ENCODE assay signal across 8 mouse cellular contexts in the genomic region with DNA sequence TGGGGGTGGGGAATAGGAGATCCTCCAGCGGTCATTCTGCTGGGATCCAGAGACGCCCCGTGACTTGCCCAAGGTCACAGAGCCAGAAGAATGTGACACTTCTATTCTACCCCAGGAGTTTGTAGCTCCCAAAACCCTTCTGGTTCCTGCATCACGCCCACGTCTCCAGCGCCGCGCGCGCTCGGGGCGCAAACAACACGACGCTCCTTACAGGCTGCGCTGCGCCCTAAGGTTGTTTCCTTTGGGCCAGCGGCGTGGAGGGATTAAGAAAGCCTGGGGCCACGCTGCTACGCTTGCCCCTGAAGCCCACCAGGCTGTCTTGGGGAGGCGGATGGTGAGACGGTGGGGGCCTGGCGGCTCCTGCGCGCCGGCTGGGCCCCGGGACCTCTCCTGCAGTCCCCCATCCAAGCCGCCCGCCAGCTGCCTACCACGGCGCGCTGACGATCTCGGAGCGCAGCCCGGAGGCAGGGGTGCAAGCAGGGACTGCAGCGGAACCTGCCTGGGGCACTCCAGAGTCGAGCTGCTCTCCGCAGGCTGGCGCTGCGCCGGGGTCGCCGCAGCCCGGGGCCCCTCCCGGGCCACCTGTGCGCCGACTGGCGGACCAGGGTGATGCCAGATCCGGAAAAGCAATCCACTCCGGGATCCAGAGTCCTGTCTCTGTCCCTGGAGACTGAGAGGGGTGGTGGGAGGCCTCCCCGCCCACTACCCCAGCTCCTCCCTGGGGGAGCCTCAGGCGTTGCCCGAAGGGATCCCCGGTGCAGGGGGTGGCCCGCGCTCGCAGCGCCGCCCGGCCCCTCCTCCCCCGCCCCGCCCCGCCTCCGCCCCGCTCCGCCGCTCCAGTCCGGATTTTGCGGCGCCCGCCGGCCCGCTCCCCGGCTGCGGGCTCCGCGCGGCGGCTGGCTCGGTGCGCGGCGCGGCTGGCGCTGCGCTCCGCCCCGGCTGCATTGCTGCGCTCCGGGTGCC. TPM values are rescaled to one million over a fixed set of nuclear protein-coding genes. Genes with fewer than 3 reads are reported as not detected.
DNase-seq lines count a peak whose midpoint lies in the region; ATAC-seq and TF ChIP-seq lines count a peak whose summit lies in the region.

TSS of gene Unc5a (plus strand) at position 881 of the 963 bp plus-strand sequence.

- H3K4me3 ChIP-seq in spleen, adult 2 months (ENCODE audit: extremely low read depth, insufficient read depth, insufficient read length), result peak within 1 kb of the TSS; percentile 48; the same call in 1 of the 2 replicates
- H3K4me3 ChIP-seq in gastrocnemius, adult 2 months, result peak within 1 kb of the TSS; percentile 89
- H3K4me3 ChIP-seq in intestine, embryonic 14.5 days (ENCODE audit: low read depth, low read length), result peak within 1 kb of the TSS; percentile 62
- H3K4me3 ChIP-seq in limb, embryonic 15.5 days, result peak within 1 kb of the TSS; percentile 54
- H3K4me3 ChIP-seq in neural tube, embryonic 14.5 days (ENCODE audit: low read depth, low read length), result peak within 1 kb of the TSS; percentile 73

- H3K4me1 ChIP-seq in spleen, adult 2 months (ENCODE audit: control insufficient read depth, insufficient read depth, insufficient read length), result peaks cover 4% of the 10 kb centered on the region; the same call in 1 of the 2 replicates
- no peaks in the 10 kb centered on the region for H3K4me1 ChIP-seq in intestine, embryonic 14.5 days (replicated peaks; ENCODE audit: control insufficient read depth, insufficient read depth, low read length)
- H3K4me1 ChIP-seq in limb, embryonic 15.5 days, result peaks cover 19% of the 10 kb centered on the region
- H3K4me1 ChIP-seq in neural tube, embryonic 14.5 days (ENCODE audit: control insufficient read depth, insufficient read depth, low read length), result peaks cover 27% of the 10 kb centered on the region

- no peak for TF ChIP-seq POLR2A in spleen, adult 2 months (IDR thresholded peaks at IDR 0.05; ENCODE audit: low read depth, low read length)

- intact Hi-C loops in gastrocnemius, adult 2 months (cut with DNase I), result no loop called here

- peak within 1 kb of the TSS; percentile 48 for H3K9ac ChIP-seq in intestine, embryonic 14.5 days (ENCODE audit: low read length)
- H3K9ac ChIP-seq in limb, embryonic 15.5 days, result 0 out of 2 replicates have a peak within 1 kb of the TSS, but pooled peaks have one; percentile 7
- H3K9ac ChIP-seq in neural tube, embryonic 14.5 days (replicated peaks; ENCODE audit: low read depth, low read length), result peak within 1 kb of the TSS; percentile 88

- no peak within 1 kb of the TSS for H3K27ac ChIP-seq in spleen, adult 2 months (ENCODE audit: insufficient read depth, low read length)
- H3K27ac ChIP-seq in gastrocnemius, adult 2 months, result peak within 1 kb of the TSS; percentile 79
- no peak within 1 kb of the TSS for H3K27ac ChIP-seq in intestine, embryonic 14.5 days (ENCODE audit: low read depth)
- H3K27ac ChIP-seq in limb, embryonic 15.5 days, result no peak within 1 kb of the TSS
- H3K27ac ChIP-seq in neural tube, embryonic 14.5 days (ENCODE audit: low read depth, low read length), result peak within 1 kb of the TSS; percentile 84

- no peak for TF ChIP-seq CTCF in spleen, adult 2 months (IDR thresholded peaks at IDR 0.05; ENCODE audit: extremely low read depth, insufficient read depth, insufficient read length, insufficient replicate concordance)
- TF ChIP-seq CTCF in gastrocnemius, adult 2 months (IDR thresholded peaks at IDR 0.05), result no peak

- WGBS in spleen, adult 2 months, result 2% methylated on average over 71 of the region's 91 CpGs
- 1% methylated on average over 62 of the region's 91 CpGs for WGBS in intestine, embryonic 14.5 days
- WGBS in limb, embryonic 15.5 days, result 1% methylated on average over 84 of the region's 91 CpGs
- under 1% methylated on average over 78 of the region's 91 CpGs for WGBS in neural tube, embryonic 14.5 days

- no peaks in the 10 kb centered on the region for H3K9me3 ChIP-seq in intestine, embryonic 14.5 days (ENCODE audit: control insufficient read depth, low read length)
- no peaks in the 10 kb centered on the region for H3K9me3 ChIP-seq in limb, embryonic 15.5 days
- H3K9me3 ChIP-seq in neural tube, embryonic 14.5 days (ENCODE audit: control insufficient read depth, low read length), result no peaks in the 10 kb centered on the region

- peak; percentile 61 for ATAC-seq in intestine, embryonic 14.5 days (replicated peaks; ENCODE audit: low FRiP score, low TSS enrichment, low read depth)
- ATAC-seq in limb, embryonic 15.5 days (ENCODE audit: insufficient number of reproducible peaks, low FRiP score, low TSS enrichment, low read depth), result no peak
- peak; percentile 75 for ATAC-seq in neural tube, embryonic 14.5 days (ENCODE audit: low read depth)

- no peak for DNase-seq in spleen, adult 2 months (ENCODE audit: low read depth in 1 of 2, low spot score in 2 of 2)
- no peak for DNase-seq in spleen, adult 12 weeks (ENCODE audit: low spot score)
- DNase-seq in cerebellum, postnatal 36 days, result peak; percentile 82 to 83
- DNase-seq in gastrocnemius, adult 2 months, result peak; percentile 76
- DNase-seq in intestine, embryonic 14.5 days (ENCODE audit: low spot score), result peak; percentile 81
- peak; percentile 55 for DNase-seq in urinary bladder, postnatal 25 days (ENCODE audit: low spot score)

- H3K36me3 ChIP-seq in spleen, adult 2 months (ENCODE audit: control insufficient read depth, insufficient read depth, low read length), result no peaks in the 10 kb centered on the region
- no peaks in the 10 kb centered on the region for H3K36me3 ChIP-seq in intestine, embryonic 14.5 days (ENCODE audit: control insufficient read depth, insufficient read depth, low read length)
- H3K36me3 ChIP-seq in limb, embryonic 15.5 days, result no peaks in the 10 kb centered on the region
- H3K36me3 ChIP-seq in neural tube, embryonic 14.5 days (ENCODE audit: control insufficient read depth, insufficient read depth, low read length), result no peaks in the 10 kb centered on the region

- H3K4me2 ChIP-seq in intestine, embryonic 14.5 days (ENCODE audit: low read length), result peak within 1 kb of the TSS; percentile 98
- H3K4me2 ChIP-seq in limb, embryonic 15.5 days, result peak within 1 kb of the TSS; percentile 100
- peak within 1 kb of the TSS; percentile 97 for H3K4me2 ChIP-seq in neural tube, embryonic 14.5 days (ENCODE audit: low read depth, low read length)

- peaks cover 13% of the 10 kb centered on the region for H3K27me3 ChIP-seq in spleen, adult 2 months (ENCODE audit: control insufficient read depth, insufficient read depth, low read length)
- H3K27me3 ChIP-seq in intestine, embryonic 14.5 days (replicated peaks; ENCODE audit: control insufficient read depth, insufficient read depth, low read length), result peaks cover 88% of the 10 kb centered on the region
- H3K27me3 ChIP-seq in limb, embryonic 15.5 days, result peaks cover 99% of the 10 kb centered on the region
- H3K27me3 ChIP-seq in neural tube, embryonic 14.5 days (ENCODE audit: control insufficient read depth, insufficient read depth, low read length), result peaks cover 13% of the 10 kb centered on the region; the same call in 1 of the 2 replicates

RNA-seq across cellular contexts. Expression of gene Unc5a, which starts in this region (rescaled TPM):
- 3.9 and 4.1 TPM in 2 replicates for polyA plus RNA-seq in spleen, adult 2 months (2012; rRNA removed)
- 1 to 10 TPM; 7.5 to 7.9 TPM for total RNA-seq in gastrocnemius, adult 2 months (2021)
- 3.1 and 3.6 TPM in 2 replicates for polyA plus RNA-seq in intestine, embryonic 14.5 days (2014; fragmentation: Nextera tagmentation; extraction: Ambion mirVana)
- 0.99 and 2.3 TPM in 2 replicates for polyA plus RNA-seq in limb, embryonic 15.5 days (2015; fragmentation: Nextera tagmentation; extraction: Ambion mirVana)
- polyA plus RNA-seq in neural tube, embryonic 14.5 days (2014; fragmentation: Nextera tagmentation; extraction: Ambion mirVana), result 12.4 and 15.7 TPM in 2 replicates

Comparison
In these comparisons a context has a peak if more than half of its experiments do, and no peak if none do; other contexts are left out.
1. DNase-seq: peak in cerebellum, postnatal 36 days (2 of 2), gastrocnemius, adult 2 months (single experiment), intestine, embryonic 14.5 days (single experiment) and urinary bladder, postnatal 25 days (single experiment); none in spleen, adult 2 months (0 of 2) and spleen, adult 12 weeks (single experiment).
2. H3K27ac ChIP-seq: peak in gastrocnemius, adult 2 months (single experiment) and neural tube, embryonic 14.5 days (single experiment); none in spleen, adult 2 months (single experiment), intestine, embryonic 14.5 days (single experiment) and limb, embryonic 15.5 days (single experiment).
3. H3K9ac ChIP-seq: peak in every context shown above with its lines; median percentile 88 in neural tube, embryonic 14.5 days; 48 in intestine, embryonic 14.5 days; 7 in limb, embryonic 15.5 days.
4. Peak in every context shown above with its lines, with median percentiles within 50 percentile points of each other: H3K4me3 ChIP-seq and H3K4me2 ChIP-seq.